Mouse (Mus musculus): ENCODE results near the gene Itprid1.

- TF ChIP-seq CTCF (IDR thresholded peaks at IDR 0.05; ENCODE audit: insufficient read depth, low read depth, low read length) (no peak), POLR2A (IDR thresholded peaks at IDR 0.05; ENCODE audit: insufficient read depth, low read depth, low read length) (no peak)
Observed at GRCm38 (mm10) chr6:55979766-55980165, 143.1 kb downstream of the Itprid1 start.
